Mouse (Mus musculus): ENCODE measurements around the gene Ofcc1. TPM values are rescaled to one million over a fixed set of nuclear protein-coding genes. Genes with fewer than 3 reads are reported as not detected.

Gene Ofcc1
- polyA plus RNA-seq, 1 experiment from 2014 or later = 0.11 TPM

- Histone ChIP-seq H3K27me3 (replicated peaks; ENCODE audit: control insufficient read depth, insufficient read depth, low read length) (no peaks in the 10 kb centered on the region), H3K4me1 (replicated peaks; ENCODE audit: control insufficient read depth, insufficient read depth, low read length) (no peaks in the 10 kb centered on the region), H3K27ac (ENCODE audit: low read length) (no peak overlapping the region), H3K36me3 (ENCODE audit: control insufficient read depth, insufficient read depth) (no peaks in the 10 kb centered on the region), H3K4me3 (replicated peaks; ENCODE audit: low read length) (no peak overlapping the region), H3K9ac (replicated peaks; ENCODE audit: low read depth, low read length) (no peak overlapping the region), H3K4me2 (ENCODE audit: low read length) (no peak overlapping the region), H3K9me3 (ENCODE audit: control insufficient read depth, low read length) (no peaks in the 10 kb centered on the region)
- 89% methylated on average over 9 of the region's 9 CpGs for WGBS
- no peak for ATAC-seq
Measured at GRCm38 (mm10) chr13:40267546-40267945, 93.7 kb downstream of the Ofcc1 start.

- no peak for ATAC-seq
- WGBS = 68% methylated on average over 16 of the region's 16 CpGs
- H3K4me2 ChIP-seq (ENCODE audit: low read length) = no peak overlapping the region
Measured at GRCm38 (mm10) chr13:40263087-40263807, 98.0 kb downstream of the Ofcc1 start.

GRCm38 (mm10) chr13:40258757-40259156, 102.5 kb downstream of the Ofcc1 start:
- Histone ChIP-seq H3K27ac (ENCODE audit: low read length) (no peak overlapping the region), H3K9ac (replicated peaks; ENCODE audit: low read depth, low read length) (no peak overlapping the region), H3K4me2 (ENCODE audit: low read length) (no peak overlapping the region), H3K4me3 (replicated peaks; ENCODE audit: low read length) (no peak overlapping the region), H3K9me3 (ENCODE audit: control insufficient read depth, low read length) (no peaks in the 10 kb centered on the region), H3K27me3 (replicated peaks; ENCODE audit: control insufficient read depth, insufficient read depth, low read length) (no peaks in the 10 kb centered on the region), H3K4me1 (replicated peaks; ENCODE audit: control insufficient read depth, insufficient read depth, low read length) (no peaks in the 10 kb centered on the region), H3K36me3 (ENCODE audit: control insufficient read depth, insufficient read depth) (no peaks in the 10 kb centered on the region)
- no peak for ATAC-seq
- WGBS = 80% methylated on average over 5 of the region's 5 CpGs

More at GRCm38 (mm10) chr13:40263087-40263807, 98.0 kb downstream of the Ofcc1 start:
- Histone ChIP-seq H3K4me1 (replicated peaks; ENCODE audit: control insufficient read depth, insufficient read depth, low read length) (no peaks in the 10 kb centered on the region), H3K9ac (replicated peaks; ENCODE audit: low read depth, low read length) (no peak overlapping the region), H3K9me3 (ENCODE audit: control insufficient read depth, low read length) (no peaks in the 10 kb centered on the region), H3K4me3 (replicated peaks; ENCODE audit: low read length) (no peak overlapping the region), H3K27ac (ENCODE audit: low read length) (no peak overlapping the region), H3K36me3 (ENCODE audit: control insufficient read depth, insufficient read depth) (no peaks in the 10 kb centered on the region), H3K27me3 (replicated peaks; ENCODE audit: control insufficient read depth, insufficient read depth, low read length) (no peaks in the 10 kb centered on the region)

- no peak overlapping the region for H3K27ac ChIP-seq (ENCODE audit: low read length)
- H3K27me3 ChIP-seq (replicated peaks; ENCODE audit: control insufficient read depth, insufficient read depth, low read length) = no peaks in the 10 kb centered on the region
- no peaks in the 10 kb centered on the region for H3K4me1 ChIP-seq (replicated peaks; ENCODE audit: control insufficient read depth, insufficient read depth, low read length)
- no peaks in the 10 kb centered on the region for H3K36me3 ChIP-seq (ENCODE audit: control insufficient read depth, insufficient read depth)
- no peak for ATAC-seq
- H3K4me2 ChIP-seq (ENCODE audit: low read length) = no peak overlapping the region
- no peak overlapping the region for H3K9ac ChIP-seq (replicated peaks; ENCODE audit: low read depth, low read length)
- no peak overlapping the region for H3K4me3 ChIP-seq (replicated peaks; ENCODE audit: low read length)
- 77% methylated on average over 6 of the region's 6 CpGs for WGBS
- H3K9me3 ChIP-seq (ENCODE audit: control insufficient read depth, low read length) = no peaks in the 10 kb centered on the region
Measured at GRCm38 (mm10) chr13:40243821-40244220, 117.4 kb downstream of the Ofcc1 start.

GRCm38 (mm10) chr13:40236356-40236755, 124.9 kb downstream of the Ofcc1 start:
- no peak overlapping the region for H3K9ac ChIP-seq (replicated peaks; ENCODE audit: low read depth, low read length)
- 77% methylated on average over 3 of the region's 3 CpGs for WGBS
- ATAC-seq = no peak

GRCm38 (mm10) chr13:40208314-40208713, 152.9 kb downstream of the Ofcc1 start:
- H3K27me3 ChIP-seq (replicated peaks; ENCODE audit: control insufficient read depth, insufficient read depth, low read length) = no peaks in the 10 kb centered on the region
- WGBS = 63% methylated on average over 9 of the region's 9 CpGs
- H3K36me3 ChIP-seq (ENCODE audit: control insufficient read depth, insufficient read depth) = no peaks in the 10 kb centered on the region
- no peak overlapping the region for H3K9ac ChIP-seq (replicated peaks; ENCODE audit: low read depth, low read length)
- no peaks in the 10 kb centered on the region for H3K4me1 ChIP-seq (replicated peaks; ENCODE audit: control insufficient read depth, insufficient read depth, low read length)
- no peak for ATAC-seq
- no peaks in the 10 kb centered on the region for H3K9me3 ChIP-seq (ENCODE audit: control insufficient read depth, low read length)
- H3K27ac ChIP-seq (ENCODE audit: low read length) = no peak overlapping the region
- H3K4me3 ChIP-seq (replicated peaks; ENCODE audit: low read length) = no peak overlapping the region
- H3K4me2 ChIP-seq (ENCODE audit: low read length) = no peak overlapping the region

More at GRCm38 (mm10) chr13:40236356-40236755, 124.9 kb downstream of the Ofcc1 start:
- Histone ChIP-seq H3K4me3 (replicated peaks; ENCODE audit: low read length) (no peak overlapping the region), H3K27ac (ENCODE audit: low read length) (no peak overlapping the region), H3K27me3 (replicated peaks; ENCODE audit: control insufficient read depth, insufficient read depth, low read length) (no peaks in the 10 kb centered on the region), H3K9me3 (ENCODE audit: control insufficient read depth, low read length) (no peaks in the 10 kb centered on the region), H3K36me3 (ENCODE audit: control insufficient read depth, insufficient read depth) (no peaks in the 10 kb centered on the region), H3K4me1 (replicated peaks; ENCODE audit: control insufficient read depth, insufficient read depth, low read length) (no peaks in the 10 kb centered on the region), H3K4me2 (ENCODE audit: low read length) (no peak overlapping the region)

GRCm38 (mm10) chr13:40181786-40182185, 179.5 kb downstream of the Ofcc1 start:
- Histone ChIP-seq H3K27me3 (replicated peaks; ENCODE audit: control insufficient read depth, insufficient read depth, low read length) (no peaks in the 10 kb centered on the region), H3K4me1 (replicated peaks; ENCODE audit: control insufficient read depth, insufficient read depth, low read length) (no peaks in the 10 kb centered on the region), H3K4me3 (replicated peaks; ENCODE audit: low read length) (no peak overlapping the region), H3K9ac (replicated peaks; ENCODE audit: low read depth, low read length) (no peak overlapping the region), H3K27ac (ENCODE audit: low read length) (no peak overlapping the region), H3K4me2 (ENCODE audit: low read length) (no peak overlapping the region), H3K36me3 (ENCODE audit: control insufficient read depth, insufficient read depth) (no peaks in the 10 kb centered on the region), H3K9me3 (ENCODE audit: control insufficient read depth, low read length) (no peaks in the 10 kb centered on the region)
- WGBS = 85% methylated on average over 3 of the region's 3 CpGs
- no peak for ATAC-seq

- no peak for ATAC-seq
- Histone ChIP-seq H3K9me3 (ENCODE audit: control insufficient read depth, low read length) (no peaks in the 10 kb centered on the region), H3K9ac (replicated peaks; ENCODE audit: low read depth, low read length) (no peak overlapping the region), H3K4me2 (ENCODE audit: low read length) (no peak overlapping the region), H3K4me3 (replicated peaks; ENCODE audit: low read length) (no peak overlapping the region), H3K4me1 (replicated peaks; ENCODE audit: control insufficient read depth, insufficient read depth, low read length) (no peaks in the 10 kb centered on the region), H3K27me3 (replicated peaks; ENCODE audit: control insufficient read depth, insufficient read depth, low read length) (no peaks in the 10 kb centered on the region), H3K27ac (ENCODE audit: low read length) (no peak overlapping the region), H3K36me3 (ENCODE audit: control insufficient read depth, insufficient read depth) (no peaks in the 10 kb centered on the region)
- WGBS = 91% methylated on average over 4 of the region's 4 CpGs
Measured at GRCm38 (mm10) chr13:40171775-40172174, 189.5 kb downstream of the Ofcc1 start.

- Histone ChIP-seq H3K27me3 (replicated peaks; ENCODE audit: control insufficient read depth, insufficient read depth, low read length) (no peaks in the 10 kb centered on the region), H3K36me3 (ENCODE audit: control insufficient read depth, insufficient read depth) (no peaks in the 10 kb centered on the region), H3K4me2 (ENCODE audit: low read length) (no peak overlapping the region), H3K27ac (ENCODE audit: low read length) (no peak overlapping the region), H3K4me3 (replicated peaks; ENCODE audit: low read length) (no peak overlapping the region), H3K4me1 (replicated peaks; ENCODE audit: control insufficient read depth, insufficient read depth, low read length) (no peaks in the 10 kb centered on the region), H3K9ac (replicated peaks; ENCODE audit: low read depth, low read length) (no peak overlapping the region), H3K9me3 (ENCODE audit: control insufficient read depth, low read length) (no peaks in the 10 kb centered on the region)
- WGBS = 72% methylated on average over 7 of the region's 7 CpGs
- ATAC-seq = no peak
Measured at GRCm38 (mm10) chr13:40167871-40168270, 193.4 kb downstream of the Ofcc1 start.
